Mouse (Mus musculus) limb, embryonic 15.5 days (tissue): ENCODE results near the gene Hdc. TPM values are rescaled to one million over a fixed set of nuclear protein-coding genes. Genes with fewer than 3 reads are reported as not detected.

Experiments
- ATAC-seq: fragments of 200-750 bp; cut with Nextera tagmentation; 2 replicates; pipeline ENCODE4 v1.8.0; 2017; ENCODE audit warnings: low read depth, moderate TSS enrichment; ENCODE audit not compliant: insufficient number of reproducible peaks, low FRiP score, low TSS enrichment
- H3K27ac ChIP-seq: fragments of 300-500 bp; sonication (generic); 2 replicates; pipeline ENCODE4 v1.5.1; 2015; ENCODE audit warnings: moderate library complexity, mild to moderate bottlenecking, inconsistent platforms
- H3K27me3 ChIP-seq: fragments of 300-500 bp; sonication (generic); 2 replicates; pipeline ENCODE4 v1.6.1; 2015; ENCODE audit warnings: inconsistent platforms
- H3K36me3 ChIP-seq: fragments of 300-500 bp; sonication (generic); 2 replicates; pipeline ENCODE4 v1.6.1; 2015; ENCODE audit warnings: inconsistent platforms
- H3K4me1 ChIP-seq: fragments of 300-500 bp; sonication (generic); 2 replicates; pipeline ENCODE4 v1.6.1; 2015; ENCODE audit warnings: inconsistent platforms
- H3K4me2 ChIP-seq: fragments of 300-500 bp; sonication (generic); 2 replicates; pipeline ENCODE4 v1.6.1; 2015; ENCODE audit warnings: mild to moderate bottlenecking, inconsistent platforms
- H3K4me3 ChIP-seq: fragments of 300-500 bp; sonication (generic); 2 replicates; pipeline ENCODE4 v1.5.1; 2015; ENCODE audit warnings: mild to moderate bottlenecking, inconsistent platforms
- H3K9ac ChIP-seq: fragments of 300-500 bp; sonication (generic); 2 replicates; pipeline ENCODE4 v1.6.1; 2015; ENCODE audit warnings: inconsistent platforms
- H3K9me3 ChIP-seq: fragments of 300-500 bp; sonication (generic); 2 replicates; pipeline ENCODE4 v1.6.1; 2016; ENCODE audit warnings: inconsistent platforms
- WGBS: fragments of 180-500 bp; shearing (Covaris S2); methylation state at CpG from one replicate; pipeline ENCODE4 v1.1.7; 2015; 5-methylcytosine and 5-hydroxymethylcytosine counted together
- polyA plus RNA-seq: library from polyadenylated mRNA; unstranded; fragments of >200 nt; fragmentation: Nextera tagmentation; extraction: Ambion mirVana; gene quantifications from 2 replicates; pipeline ENCODE4 v1.2.1, GENCODE M21; 2015

The Hdc gene
- polyA plus RNA-seq, 1 experiment from 2014 or later, result 151 TPM

DNA sequence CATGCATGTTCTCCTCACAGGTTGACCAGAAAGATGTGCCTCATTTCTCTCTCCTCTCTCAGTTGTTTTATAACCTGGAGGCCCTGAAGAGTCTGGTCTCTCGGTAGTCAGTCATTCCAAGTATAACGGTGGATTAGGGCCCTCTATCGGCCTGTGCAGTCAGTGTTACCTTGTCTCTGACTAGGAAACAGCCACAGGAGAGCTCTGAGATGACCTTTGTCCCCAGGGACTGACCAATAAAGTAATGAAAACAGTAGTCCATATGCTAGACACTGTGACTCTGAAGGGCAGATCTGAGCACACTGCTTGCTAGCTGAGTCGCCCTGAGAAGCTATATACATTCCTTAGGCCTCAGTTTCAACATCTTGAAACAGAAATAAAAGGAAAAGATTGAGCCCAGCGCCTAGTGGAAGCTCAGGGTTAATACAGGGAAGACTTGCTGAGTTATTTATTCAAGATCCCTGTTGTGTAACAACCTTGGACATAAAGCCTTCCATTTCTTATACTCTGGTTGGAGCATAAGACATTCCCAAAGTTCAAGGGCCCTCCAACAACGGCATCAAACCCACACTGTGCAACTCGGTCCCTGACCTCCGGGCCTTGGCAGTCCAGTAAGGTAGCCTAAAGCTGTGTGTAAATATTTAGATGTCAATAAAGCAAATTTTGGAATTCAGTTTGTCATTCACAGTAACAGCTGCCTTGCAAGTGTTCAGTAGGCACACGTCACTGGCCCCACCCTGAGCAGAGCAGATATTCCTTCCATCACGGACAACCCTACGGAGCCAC, 43.5 kb downstream of the Hdc start:
- Histone ChIP-seq H3K4me3 (no peak overlapping the region), H3K9ac (no peak overlapping the region), H3K27me3 (no peaks in the 10 kb centered on the region), H3K9me3 (no peaks in the 10 kb centered on the region), H3K27ac (no peak overlapping the region), H3K4me2 (no peak overlapping the region), H3K36me3 (no peaks in the 10 kb centered on the region), H3K4me1 (no peaks in the 10 kb centered on the region)
- WGBS, result 75% methylated on average over 11 of the region's 11 CpGs
- no peak for ATAC-seq

DNA sequence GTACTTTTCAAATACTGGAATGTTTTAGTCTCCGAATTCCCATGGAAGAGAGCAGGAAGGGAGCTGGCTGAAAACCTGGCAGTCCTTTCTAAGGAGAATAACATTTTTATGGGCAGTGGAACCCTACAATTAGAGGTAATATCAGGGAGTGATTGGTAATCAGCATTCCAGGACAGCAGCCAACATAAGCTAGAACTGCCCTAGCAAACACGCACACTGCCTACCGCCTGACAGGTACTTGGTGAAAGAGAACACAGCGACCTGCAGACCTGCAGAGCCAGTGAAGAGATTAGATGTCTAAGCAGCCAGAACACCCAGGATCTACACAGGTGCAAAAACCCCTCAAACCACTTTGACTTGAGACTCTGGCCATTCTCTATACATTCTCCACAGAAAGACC, 46.4 kb downstream of the Hdc start:
- Histone ChIP-seq H3K4me2 (no peak overlapping the region), H3K27me3 (no peaks in the 10 kb centered on the region), H3K9me3 (no peaks in the 10 kb centered on the region), H3K4me3 (no peak overlapping the region), H3K36me3 (no peaks in the 10 kb centered on the region), H3K27ac (no peak overlapping the region), H3K9ac (no peak overlapping the region), H3K4me1 (no peaks in the 10 kb centered on the region)
- 42% methylated on average over 4 of the region's 4 CpGs for WGBS
- ATAC-seq, result no peak

DNA sequence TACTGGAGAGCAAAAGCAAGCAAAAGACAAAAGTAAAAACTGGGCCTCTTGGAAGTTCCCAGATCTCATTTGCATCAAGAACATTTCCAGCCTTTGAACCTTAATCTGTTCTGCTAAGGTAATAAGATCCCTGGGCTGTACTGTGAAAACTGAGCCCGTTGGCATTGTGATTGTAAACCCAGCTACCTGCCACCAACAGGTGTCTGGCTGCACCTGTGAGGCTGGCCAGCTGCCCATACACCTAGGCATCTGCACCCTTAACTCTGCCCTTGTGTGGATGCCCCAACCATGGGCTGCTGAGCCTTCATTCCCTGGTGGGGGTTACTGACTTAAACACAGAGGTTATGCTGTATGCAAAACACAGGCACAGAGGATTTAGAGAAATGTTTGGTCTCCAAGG, 46.9 kb downstream of the Hdc start:
- H3K9me3 ChIP-seq, result no peaks in the 10 kb centered on the region
- no peaks in the 10 kb centered on the region for H3K36me3 ChIP-seq
- WGBS, result 28% methylated on average over 1 of the region's 1 CpGs
- ATAC-seq, result no peak
- H3K9ac ChIP-seq, result no peak overlapping the region
- no peak overlapping the region for H3K4me2 ChIP-seq
- no peak overlapping the region for H3K27ac ChIP-seq
- H3K4me3 ChIP-seq, result no peak overlapping the region
- no peaks in the 10 kb centered on the region for H3K4me1 ChIP-seq
- no peaks in the 10 kb centered on the region for H3K27me3 ChIP-seq

DNA sequence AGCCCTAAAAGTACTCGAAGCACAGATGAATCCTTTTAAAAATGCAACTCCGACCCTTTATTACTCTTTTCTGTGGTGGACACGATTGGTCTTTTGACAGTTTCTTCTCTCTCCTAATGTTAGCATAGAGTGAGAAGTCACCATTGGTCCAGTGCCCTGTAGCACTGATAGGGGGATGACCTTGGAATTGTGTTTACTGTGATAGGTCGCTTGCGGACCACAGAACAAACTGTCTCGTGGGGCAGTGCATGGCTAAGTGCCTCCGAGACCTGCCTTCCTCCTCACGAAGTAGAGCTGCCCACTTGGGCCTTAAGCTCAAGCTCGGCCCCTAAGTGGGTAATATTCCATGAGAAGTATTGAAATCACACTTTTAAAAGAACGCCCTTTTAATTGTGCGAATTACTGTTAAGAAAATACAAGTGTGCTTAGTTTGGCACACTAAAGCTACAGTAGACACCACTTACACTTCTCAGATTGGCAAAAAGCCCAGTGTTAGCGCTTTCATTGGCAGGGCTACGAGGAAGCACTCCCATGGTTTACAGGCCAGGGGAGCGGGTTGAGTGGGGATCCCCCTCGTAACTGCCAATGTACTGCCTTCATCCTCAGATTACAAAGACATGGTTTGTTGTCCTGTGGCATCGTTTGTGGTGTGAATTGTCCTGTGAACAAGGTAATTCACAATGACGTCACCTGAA, 55.5 kb downstream of the Hdc start:
- no peak overlapping the region for H3K27ac ChIP-seq
- H3K9me3 ChIP-seq, result no peaks in the 10 kb centered on the region
- H3K27me3 ChIP-seq, result peaks cover 5% of the 10 kb centered on the region; the same call in 1 of the 2 replicates
- no peak overlapping the region for H3K9ac ChIP-seq
- ATAC-seq, result peak; percentile 69; the same call in 1 of the 2 replicates
- no peak overlapping the region for H3K4me3 ChIP-seq
- H3K4me2 ChIP-seq, result no peak overlapping the region; the same call in 1 of the 2 replicates
- WGBS, result 45% methylated on average over 17 of the region's 17 CpGs
- no peaks in the 10 kb centered on the region for H3K36me3 ChIP-seq
- H3K4me1 ChIP-seq, result peaks cover 4% of the 10 kb centered on the region; the same call in 1 of the 2 replicates

- Histone ChIP-seq H3K4me3 (no peak overlapping the region), H3K4me1 (peaks cover 4% of the 10 kb centered on the region; the same call in 1 of the 2 replicates), H3K27me3 (peaks cover 19% of the 10 kb centered on the region), H3K4me2 (no peak overlapping the region), H3K9ac (no peak overlapping the region), H3K27ac (no peak overlapping the region), H3K9me3 (no peaks in the 10 kb centered on the region), H3K36me3 (no peaks in the 10 kb centered on the region)
- WGBS, result 84% methylated on average over 1 of the region's 1 CpGs
- ATAC-seq, result no peak
Observed at GRCm38 (mm10) chr2:126560094-126560493, 59.0 kb downstream of the Hdc start.

DNA sequence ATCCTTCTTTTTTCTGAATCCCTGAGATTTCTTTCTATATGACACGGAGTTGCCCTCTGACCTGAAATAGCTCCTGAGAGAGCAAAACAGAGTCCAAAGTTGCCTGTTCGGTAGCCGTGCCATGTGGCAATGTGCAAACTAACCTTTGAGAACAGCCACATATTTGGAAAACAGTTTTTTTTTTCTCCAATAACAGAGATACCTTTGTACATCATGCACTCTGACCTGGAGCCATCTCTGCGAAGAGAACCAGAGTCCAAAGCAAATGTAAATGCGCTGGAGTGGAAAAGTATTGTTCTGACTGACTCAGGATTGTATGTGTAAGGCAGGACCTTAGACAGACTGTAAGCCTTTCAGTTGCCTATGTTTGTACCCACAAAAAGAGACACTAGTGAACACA, 63.6 kb downstream of the Hdc start:
- H3K9me3 ChIP-seq, result no peaks in the 10 kb centered on the region
- H3K27ac ChIP-seq, result no peak overlapping the region
- peaks cover 63% of the 10 kb centered on the region for H3K27me3 ChIP-seq
- no peak overlapping the region for H3K4me3 ChIP-seq
- 88% methylated on average over 5 of the region's 5 CpGs for WGBS
- peaks cover 13% of the 10 kb centered on the region for H3K4me1 ChIP-seq
- H3K4me2 ChIP-seq, result no peak overlapping the region
- H3K36me3 ChIP-seq, result no peaks in the 10 kb centered on the region
- H3K9ac ChIP-seq, result no peak overlapping the region
- no peak for ATAC-seq

- Histone ChIP-seq H3K4me1 (peaks cover 13% of the 10 kb centered on the region), H3K27ac (no peak overlapping the region), H3K27me3 (peaks cover 62% of the 10 kb centered on the region), H3K4me3 (peak overlapping the region; percentile 48), H3K9me3 (no peaks in the 10 kb centered on the region), H3K36me3 (no peaks in the 10 kb centered on the region), H3K4me2 (peak overlapping the region; percentile 99), H3K9ac (no peak overlapping the region)
- ATAC-seq, result 0 out of 2 replicates have a peak, but pooled peaks have one; percentile 7
- WGBS, result 1% methylated on average over 26 of the region's 26 CpGs
Observed at GRCm38 (mm10) chr2:126553291-126553639, 65.8 kb downstream of the Hdc start.

DNA sequence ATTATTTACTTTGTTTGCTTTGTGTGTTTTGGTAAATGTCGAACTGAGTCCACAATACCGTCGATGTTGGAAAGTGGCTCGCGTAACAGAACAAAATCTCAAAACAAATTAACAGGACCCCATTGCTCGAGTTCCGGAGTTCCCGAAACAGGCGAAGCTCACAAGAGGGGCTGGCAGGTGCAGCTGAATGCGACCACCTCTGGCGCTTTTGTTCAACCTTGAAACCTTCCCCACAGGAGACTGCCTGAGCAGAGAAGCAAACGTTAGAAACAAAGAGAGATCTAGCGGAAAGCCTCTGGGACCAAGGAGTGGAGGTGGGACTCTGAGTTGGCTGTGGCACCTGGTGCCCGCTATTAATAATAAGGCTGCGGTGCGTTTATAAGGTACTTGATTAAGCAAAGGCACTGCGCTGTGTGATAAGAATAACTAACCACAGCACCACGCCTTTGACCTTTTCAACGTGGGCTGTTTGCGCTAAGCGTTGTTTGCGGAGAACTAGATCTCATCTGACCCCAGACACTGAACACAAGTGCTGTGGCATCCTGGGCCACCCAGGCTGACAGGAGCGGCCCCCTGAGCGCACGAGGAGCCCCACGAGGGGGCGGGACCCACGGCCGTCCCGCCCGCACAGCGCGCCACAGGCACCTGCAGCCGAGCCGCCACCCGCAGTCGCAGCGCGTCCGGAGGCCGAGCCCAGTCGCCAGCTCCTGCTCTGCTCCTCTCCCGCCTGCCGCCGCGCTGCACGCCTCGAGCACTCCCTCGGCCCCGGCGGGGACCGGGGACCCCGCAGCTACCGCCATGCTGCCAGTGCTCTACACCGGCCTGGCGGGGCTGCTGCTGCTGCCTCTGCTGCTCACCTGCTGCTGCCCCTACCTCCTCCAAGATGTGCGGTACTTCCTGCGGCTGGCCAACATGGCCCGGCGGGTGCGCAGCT, 66.5 kb downstream of the Hdc start, which contains the start of gene Slc27a2:
TSS of gene Slc27a2 (plus strand) at position 51 of the 934 bp plus-strand sequence.
- Histone ChIP-seq H3K9me3 (no peaks in the 10 kb centered on the region), H3K27me3 (peaks cover 62% of the 10 kb centered on the region), H3K4me3 (peak within 1 kb of the TSS; percentile 48), H3K4me2 (peak within 1 kb of the TSS; percentile 99), H3K9ac (no peak within 1 kb of the TSS), H3K4me1 (peaks cover 13% of the 10 kb centered on the region), H3K27ac (no peak within 1 kb of the TSS), H3K36me3 (no peaks in the 10 kb centered on the region)
- WGBS, result 2% methylated on average over 61 of the region's 61 CpGs
- 0 out of 2 replicates have a peak, but pooled peaks have one; percentile 40 for ATAC-seq

- Histone ChIP-seq H3K36me3 (no peaks in the 10 kb centered on the region), H3K4me3 (no peak overlapping the region), H3K4me1 (peaks cover 13% of the 10 kb centered on the region), H3K27ac (no peak overlapping the region), H3K9me3 (no peaks in the 10 kb centered on the region), H3K9ac (no peak overlapping the region), H3K27me3 (peaks cover 62% of the 10 kb centered on the region), H3K4me2 (no peak overlapping the region)
- no peak for ATAC-seq
- WGBS, result 21% methylated on average over 5 of the region's 5 CpGs
Observed at GRCm38 (mm10) chr2:126551896-126552295, 67.2 kb downstream of the Hdc start.

DNA sequence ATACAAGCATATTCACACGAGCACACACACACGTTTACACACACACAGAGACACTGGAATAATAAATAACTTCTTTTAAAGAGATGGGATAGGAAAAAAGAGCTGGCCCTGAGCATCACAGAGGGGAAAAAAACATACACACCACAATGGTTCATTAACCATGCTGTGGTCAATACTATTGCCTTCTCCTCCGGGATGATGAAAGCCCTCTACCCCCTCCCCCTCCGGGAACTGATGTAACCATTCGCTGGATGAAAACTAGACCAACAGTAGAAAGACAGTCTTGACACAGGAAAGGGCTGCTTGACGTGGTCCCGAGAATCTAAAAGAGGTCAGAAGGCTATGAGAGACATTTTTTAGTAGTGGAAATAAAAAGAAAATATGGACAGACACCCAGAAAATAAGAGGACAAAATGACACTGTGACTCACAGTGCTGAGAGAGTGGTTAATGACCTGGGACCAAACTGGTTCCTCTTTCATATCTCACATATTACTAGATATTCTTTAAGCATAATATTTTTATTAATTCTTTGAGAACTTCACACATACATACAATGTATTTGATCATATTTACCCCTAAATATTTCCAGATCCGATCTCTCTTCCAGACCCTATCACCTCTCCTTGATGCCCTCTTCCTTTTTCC, 67.7 kb downstream of the Hdc start:
- Histone ChIP-seq H3K36me3 (no peaks in the 10 kb centered on the region), H3K4me1 (peaks cover 13% of the 10 kb centered on the region), H3K9me3 (no peaks in the 10 kb centered on the region), H3K27ac (no peak overlapping the region), H3K9ac (no peak overlapping the region), H3K4me3 (no peak overlapping the region), H3K27me3 (peaks cover 62% of the 10 kb centered on the region), H3K4me2 (no peak overlapping the region)
- no peak for ATAC-seq
- WGBS, result 74% methylated on average over 8 of the region's 8 CpGs

GRCm38 (mm10) chr2:126549681-126550080, 69.4 kb downstream of the Hdc start:
- WGBS, result 84% methylated on average over 7 of the region's 7 CpGs
- Histone ChIP-seq H3K9me3 (no peaks in the 10 kb centered on the region), H3K36me3 (no peaks in the 10 kb centered on the region), H3K27ac (no peak overlapping the region), H3K4me3 (no peak overlapping the region), H3K27me3 (peaks cover 45% of the 10 kb centered on the region), H3K4me2 (no peak overlapping the region), H3K4me1 (peaks cover 13% of the 10 kb centered on the region), H3K9ac (no peak overlapping the region)
- ATAC-seq, result no peak
